Mouse (Mus musculus): ENCODE data around the gene Rnf169. TPM values are rescaled to one million over a fixed set of nuclear protein-coding genes. Genes with fewer than 3 reads are reported as not detected.

Rnf169 gene
- total and polyA plus RNA-seq, 2 experiments from 2014 or later: 3.6 to 17.1 TPM

- WGBS: 3% methylated on average over 4 of the region's 4 CpGs
- H3K36me3 ChIP-seq (ENCODE audit: insufficient read depth, low read length): no peaks in the 10 kb centered on the region
These were observed 8.5 kb upstream of the Rnf169 start for GRCm38 (mm10) chr7:99988725-99989124.

DNA sequence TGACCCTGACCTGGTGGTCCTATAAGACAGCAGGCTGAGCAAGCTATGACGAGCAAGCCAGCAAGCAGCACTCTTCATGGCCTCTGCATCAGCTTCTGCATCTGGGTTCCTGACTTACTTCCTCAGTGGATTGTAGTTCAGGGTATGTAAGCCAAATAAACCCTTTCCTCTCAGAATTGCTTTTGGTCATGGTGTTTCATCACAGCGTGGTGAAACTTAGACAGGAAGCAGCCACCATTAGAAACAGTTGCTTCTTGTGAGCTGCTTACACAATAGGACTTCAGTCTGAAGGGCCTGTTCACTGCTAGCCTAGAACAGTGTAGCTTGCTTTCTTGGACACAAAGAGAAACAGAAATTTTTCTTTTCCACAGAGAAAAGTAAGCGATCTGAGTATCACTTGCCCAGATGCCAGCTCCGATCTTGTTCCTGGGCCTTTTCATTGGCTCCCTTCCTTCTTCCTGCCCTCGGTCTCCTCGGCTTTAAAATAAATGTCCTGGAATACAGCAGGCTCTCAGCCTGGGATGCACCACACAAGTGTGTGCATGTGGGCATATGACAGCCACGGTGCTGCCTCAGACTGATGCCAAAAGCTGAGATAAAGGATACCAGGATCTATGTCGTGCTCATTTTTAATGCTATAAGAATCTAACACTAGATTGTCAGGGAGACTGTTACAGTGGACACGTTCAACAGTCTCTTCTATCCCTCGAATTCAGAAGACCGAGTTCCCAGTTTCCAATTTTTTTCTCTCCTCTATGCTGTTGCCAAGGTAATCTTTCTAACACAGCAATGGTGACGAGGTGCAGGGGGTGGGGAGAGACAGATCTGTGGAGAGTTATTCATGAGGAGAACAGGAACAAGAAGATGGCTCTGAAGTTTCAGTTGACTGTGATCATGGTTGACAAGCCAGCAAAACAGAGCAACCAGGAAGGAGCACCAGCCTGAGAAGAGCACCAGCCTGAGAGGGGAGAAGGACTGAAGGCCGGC lies 2.3 kb upstream of the Rnf169 start:
- H3K36me3 ChIP-seq (ENCODE audit: insufficient read depth, low read length): no peaks in the 10 kb centered on the region
- no peak for TF ChIP-seq CTCF (IDR thresholded peaks at IDR 0.05)
- 77% methylated on average over 13 of the region's 13 CpGs for WGBS

More at GRCm38 (mm10) chr7:99988725-99989124, 8.5 kb upstream of the Rnf169 start:
- Histone ChIP-seq H3K4me2 (ENCODE audit: low read depth, low read length, poor library complexity, severe bottlenecking) (no peak overlapping the region), H3K4me1 (ENCODE audit: insufficient read depth, low read length) (no peaks in the 10 kb centered on the region), H3K9ac (replicated peaks; ENCODE audit: low read length, poor library complexity, severe bottlenecking) (no peak overlapping the region), H3K27ac (ENCODE audit: low read depth, low read length) (no peak overlapping the region), H3K27me3 (ENCODE audit: insufficient read depth, low read length) (no peaks in the 10 kb centered on the region), H3K9me3 (ENCODE audit: low read length) (no peaks in the 10 kb centered on the region), H3K4me3 (ENCODE audit: low read depth, low read length) (no peak overlapping the region)
- TF ChIP-seq CTCF (IDR thresholded peaks at IDR 0.05): peak; percentile 97
- DNase-seq (ENCODE audit: low spot score) (peak; percentile 85), ATAC-seq (ENCODE audit: low FRiP score) (peak; percentile 75; the same call in 1 of the 2 replicates)

GRCm38 (mm10) chr7:99981311-99981710 lies 1.1 kb upstream of the Rnf169 start:
- TF ChIP-seq CTCF (IDR thresholded peaks at IDR 0.05): peak; percentile 88
- H3K4me2 ChIP-seq (ENCODE audit: low read depth, low read length, poor library complexity, severe bottlenecking): no peak overlapping the region
- DNase-seq (ENCODE audit: low spot score) (peak; percentile 88), ATAC-seq (ENCODE audit: low FRiP score) (no peak)
- no peaks in the 10 kb centered on the region for H3K27me3 ChIP-seq (ENCODE audit: insufficient read depth, low read length)
- H3K9ac ChIP-seq (replicated peaks; ENCODE audit: low read length, poor library complexity, severe bottlenecking): no peak overlapping the region
- H3K36me3 ChIP-seq (ENCODE audit: insufficient read depth, low read length): no peaks in the 10 kb centered on the region
- 9% methylated on average over 2 of the region's 2 CpGs for WGBS
- no peak overlapping the region for H3K4me3 ChIP-seq (ENCODE audit: low read depth, low read length)
- peaks cover 6% of the 10 kb centered on the region; the same call in 1 of the 2 replicates for H3K4me1 ChIP-seq (ENCODE audit: insufficient read depth, low read length)
- H3K27ac ChIP-seq (ENCODE audit: low read depth, low read length): peak overlapping the region; percentile 48
- H3K9me3 ChIP-seq (ENCODE audit: low read length): no peaks in the 10 kb centered on the region

More for the DNA sequence above, 2.3 kb upstream of the Rnf169 start:
- Histone ChIP-seq H3K9ac (replicated peaks; ENCODE audit: low read length, poor library complexity, severe bottlenecking) (no peak overlapping the region), H3K27ac (ENCODE audit: low read depth, low read length) (no peak overlapping the region), H3K9me3 (ENCODE audit: low read length) (no peaks in the 10 kb centered on the region), H3K4me1 (ENCODE audit: insufficient read depth, low read length) (peaks cover 4% of the 10 kb centered on the region; the same call in 1 of the 2 replicates), H3K4me2 (ENCODE audit: low read depth, low read length, poor library complexity, severe bottlenecking) (no peak overlapping the region), H3K4me3 (ENCODE audit: low read depth, low read length) (no peak overlapping the region), H3K27me3 (ENCODE audit: insufficient read depth, low read length) (no peaks in the 10 kb centered on the region)
- DNase-seq (ENCODE audit: low spot score): no peak
- no peak for ATAC-seq (ENCODE audit: low FRiP score)

DNA sequence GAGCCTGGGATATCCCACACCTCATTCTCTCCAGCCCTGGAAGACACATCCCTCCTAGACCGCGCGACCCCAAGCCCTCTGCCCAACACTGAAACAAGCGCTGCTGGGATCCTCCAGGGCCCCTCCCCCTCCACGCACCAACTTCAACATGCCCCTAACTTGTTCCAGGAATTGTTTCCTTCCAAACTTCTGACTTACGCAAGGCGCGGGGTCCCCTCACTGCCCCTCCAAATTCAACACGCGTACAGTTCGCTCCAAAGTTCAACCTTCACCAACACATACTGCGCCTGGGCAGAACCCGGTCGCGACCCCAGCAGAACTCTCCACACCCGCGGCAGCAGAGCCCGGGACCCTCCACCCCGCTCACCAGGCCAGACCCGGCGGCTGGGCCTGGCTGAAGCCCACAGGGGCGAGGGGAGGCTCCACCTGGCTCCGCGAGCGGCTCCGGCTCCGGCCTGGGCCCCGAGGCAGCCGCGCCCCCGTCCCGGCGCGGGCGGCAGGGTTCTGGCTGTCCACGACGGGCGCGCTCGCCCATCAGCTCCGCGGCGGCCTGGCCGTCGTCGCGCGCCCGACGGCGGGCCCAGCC lies 609 bp downstream of the Rnf169 start:
- H3K9me3 ChIP-seq (ENCODE audit: low read length): no peaks in the 10 kb centered on the region
- H3K27ac ChIP-seq (ENCODE audit: low read depth, low read length): peak overlapping the region; percentile 91
- peak overlapping the region; percentile 71 for H3K4me3 ChIP-seq (ENCODE audit: low read depth, low read length)
- ATAC-seq (ENCODE audit: low FRiP score) (peak; percentile 60), DNase-seq (ENCODE audit: low spot score) (peak; percentile 30)
- peaks cover 6% of the 10 kb centered on the region; the same call in 1 of the 2 replicates for H3K4me1 ChIP-seq (ENCODE audit: insufficient read depth, low read length)
- no peaks in the 10 kb centered on the region for H3K27me3 ChIP-seq (ENCODE audit: insufficient read depth, low read length)
- no peak for TF ChIP-seq CTCF (IDR thresholded peaks at IDR 0.05)
- H3K36me3 ChIP-seq (ENCODE audit: insufficient read depth, low read length): no peaks in the 10 kb centered on the region
- H3K4me2 ChIP-seq (ENCODE audit: low read depth, low read length, poor library complexity, severe bottlenecking): peak overlapping the region; percentile 63
- peak overlapping the region; percentile 94 for H3K9ac ChIP-seq (replicated peaks; ENCODE audit: low read length, poor library complexity, severe bottlenecking)
- 3% methylated on average over 41 of the region's 51 CpGs for WGBS

DNA sequence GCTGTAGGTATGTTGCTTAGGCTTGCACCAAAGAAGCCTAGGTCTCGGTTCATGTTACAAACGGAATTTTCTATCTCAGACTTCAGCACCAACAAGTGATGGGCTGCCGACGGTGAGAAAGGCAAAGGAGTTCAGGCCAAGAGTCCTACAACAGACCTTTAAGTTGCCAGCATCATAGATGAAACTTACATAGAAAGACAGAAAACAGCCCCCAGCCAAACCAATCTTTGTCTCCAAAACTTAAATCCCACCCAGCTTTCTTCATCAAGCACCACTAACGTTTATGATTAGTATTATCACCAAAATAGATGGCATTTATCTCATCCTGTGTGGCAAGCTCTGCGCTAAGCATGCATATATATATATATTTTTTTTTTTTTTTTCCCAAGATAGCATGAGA lies 1.2 kb downstream of the Rnf169 start:
- peak overlapping the region; percentile 63 for H3K4me2 ChIP-seq (ENCODE audit: low read depth, low read length, poor library complexity, severe bottlenecking)
- H3K27ac ChIP-seq (ENCODE audit: low read depth, low read length): no peak overlapping the region
- peak overlapping the region; percentile 50; the same call in 1 of the 2 replicates for H3K9ac ChIP-seq (replicated peaks; ENCODE audit: low read length, poor library complexity, severe bottlenecking)
- H3K27me3 ChIP-seq (ENCODE audit: insufficient read depth, low read length): no peaks in the 10 kb centered on the region
- no peak for TF ChIP-seq CTCF (IDR thresholded peaks at IDR 0.05)
- H3K4me1 ChIP-seq (ENCODE audit: insufficient read depth, low read length): peaks cover 6% of the 10 kb centered on the region; the same call in 1 of the 2 replicates
- ATAC-seq (ENCODE audit: low FRiP score) (no peak), DNase-seq (ENCODE audit: low spot score) (no peak)
- H3K36me3 ChIP-seq (ENCODE audit: insufficient read depth, low read length): no peaks in the 10 kb centered on the region
- 4% methylated on average over 6 of the region's 6 CpGs for WGBS
- H3K4me3 ChIP-seq (ENCODE audit: low read depth, low read length): peak overlapping the region; percentile 71
- H3K9me3 ChIP-seq (ENCODE audit: low read length): no peaks in the 10 kb centered on the region

All from midbrain, postnatal 0 days (tissue).